Mouse (Mus musculus) cortical plate, adult 2 months (tissue): Measurements from ENCODE around the gene Rab24. TPM values are rescaled to one million over a fixed set of nuclear protein-coding genes. Genes with fewer than 3 reads are reported as not detected.

ENCODE experiments used
- H3K27ac ChIP-seq: fragments of 200-500 bp; 2 replicates; pipeline ENCODE4 v1.5.1; 2012; ENCODE audit warnings: low read length, control low read depth, inconsistent platforms; ENCODE audit not compliant: insufficient read depth
- H3K4me1 ChIP-seq: fragments of 200-500 bp; 2 replicates; pipeline ENCODE4 v1.6.1; 2011; ENCODE audit warnings: low read length; ENCODE audit not compliant: control insufficient read depth, insufficient read depth
- H3K4me3 ChIP-seq: fragments of 200-500 bp; 2 replicates; pipeline ENCODE4 v1.5.1; 2011; ENCODE audit warnings: mild to moderate bottlenecking, low read length, control low read depth; ENCODE audit not compliant: insufficient read depth
- CTCF ChIP-seq: fragments of 200-500 bp; IDR thresholded peaks from 2 replicates; pipeline ENCODE4 v1.5.1; 2011; ENCODE audit warnings: mild to moderate bottlenecking, control low read depth, low read length; ENCODE audit not compliant: insufficient read depth; ENCODE audit errors: extremely low read depth
- POLR2A ChIP-seq: fragments of 200-500 bp; IDR thresholded peaks from 2 replicates; pipeline ENCODE4 v1.6.1; 2011; ENCODE audit warnings: mild to moderate bottlenecking, low read length, control low read depth; ENCODE audit not compliant: insufficient read depth; ENCODE audit errors: extremely low read depth
- polyA plus RNA-seq: library from polyadenylated mRNA; depleted of rRNA; stranded (reverse); fragments of >200 nt; gene quantifications from 2 replicates; pipeline ENCODE4 v1.2.3, GENCODE M21; 2012; rRNA removed

The Rab24 gene
- polyA plus RNA-seq, 1 experiment, result 148 TPM

GRCm38 (mm10) chr13:55318351-55318750, 3.4 kb downstream of the Rab24 start:
- H3K4me1 ChIP-seq, result peaks cover 6% of the 10 kb centered on the region; the same call in 1 of the 2 replicates
- H3K4me3 ChIP-seq, result no peak overlapping the region
- TF ChIP-seq CTCF (no peak), POLR2A (no peak)
- H3K27ac ChIP-seq, result no peak overlapping the region

DNA sequence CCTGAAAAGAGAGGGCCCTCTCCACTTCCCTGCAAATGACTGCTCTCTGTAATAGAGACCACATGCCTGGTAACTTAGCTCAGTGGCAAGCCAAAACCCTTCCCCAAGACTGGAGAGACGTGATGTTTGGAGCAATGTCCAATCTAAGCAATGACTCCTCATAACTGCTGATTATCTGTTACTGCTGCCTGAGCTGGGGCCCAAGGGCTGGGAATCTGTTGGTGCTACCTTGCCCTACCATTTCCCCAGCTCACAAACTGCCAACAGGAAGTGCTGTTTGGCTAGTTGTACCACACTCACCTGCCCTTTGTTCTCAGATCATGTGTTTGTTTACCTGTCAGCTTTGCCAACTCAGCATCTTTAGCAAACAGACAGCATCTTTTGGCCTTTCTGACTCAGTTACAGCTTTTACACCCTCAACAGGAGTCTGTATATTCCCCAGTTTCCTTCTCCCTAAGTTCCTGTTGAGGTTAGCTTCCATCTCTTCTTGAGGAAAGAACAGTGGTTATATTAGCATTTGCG, 6.8 kb downstream of the Rab24 start:
- Histone ChIP-seq H3K4me3 (no peak overlapping the region), H3K27ac (no peak overlapping the region), H3K4me1 (no peaks in the 10 kb centered on the region)
- TF ChIP-seq CTCF (no peak), POLR2A (no peak)

DNA sequence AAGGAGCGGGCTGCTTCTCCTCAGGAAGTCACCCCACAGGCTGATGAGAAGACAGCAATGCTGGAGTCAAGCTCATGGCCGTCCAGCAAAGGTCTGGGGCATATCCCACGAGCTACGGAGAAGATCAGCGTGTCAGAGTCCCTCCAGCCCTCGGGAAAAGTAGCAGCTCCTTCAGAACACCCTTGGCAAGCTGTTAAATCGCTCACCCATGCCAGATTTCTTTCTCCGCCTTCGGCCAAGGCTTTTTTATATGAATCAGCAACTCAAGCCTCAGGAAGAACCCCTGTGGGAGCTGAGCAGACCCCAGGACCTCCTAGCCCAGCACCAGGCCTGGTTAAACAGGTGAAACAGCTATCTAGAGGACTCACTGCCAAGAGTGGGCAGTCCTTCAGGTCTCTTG, 8.7 kb downstream of the Rab24 start:
- Histone ChIP-seq H3K27ac (no peak overlapping the region), H3K4me1 (no peaks in the 10 kb centered on the region), H3K4me3 (no peak overlapping the region)
- no peak for TF ChIP-seq CTCF
- no peak for TF ChIP-seq POLR2A

DNA sequence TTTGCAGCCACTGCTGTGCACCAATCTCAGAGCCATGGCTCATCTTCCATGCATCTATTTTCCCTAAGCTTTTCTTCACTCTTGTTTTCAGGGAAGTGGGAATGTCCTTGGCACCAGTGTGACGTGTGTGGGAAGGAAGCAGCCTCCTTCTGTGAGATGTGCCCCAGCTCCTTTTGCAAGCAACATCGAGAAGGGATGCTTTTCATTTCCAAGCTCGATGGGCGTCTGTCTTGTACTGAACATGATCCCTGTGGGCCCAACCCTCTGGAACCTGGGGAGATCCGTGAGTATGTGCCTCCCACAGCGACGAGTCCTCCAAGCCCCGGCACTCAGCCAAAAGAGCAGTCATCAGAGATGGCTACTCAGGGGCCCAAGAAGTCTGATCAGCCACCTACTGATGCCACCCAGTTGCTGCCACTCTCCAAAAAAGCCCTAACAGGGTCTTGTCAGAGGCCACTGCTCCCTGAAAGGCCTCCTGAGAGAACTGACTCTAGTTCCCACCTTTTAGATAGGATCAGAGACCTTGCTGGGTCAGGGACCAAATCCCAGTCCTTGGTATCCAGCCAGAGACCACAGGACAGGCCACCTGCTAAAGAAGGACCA, 9.6 kb downstream of the Rab24 start:
- no peak for TF ChIP-seq POLR2A
- TF ChIP-seq CTCF, result no peak
- Histone ChIP-seq H3K4me1 (no peaks in the 10 kb centered on the region), H3K27ac (no peak overlapping the region), H3K4me3 (no peak overlapping the region)

- Histone ChIP-seq H3K4me1 (no peaks in the 10 kb centered on the region), H3K4me3 (no peak overlapping the region), H3K27ac (no peak overlapping the region)
- no peak for TF ChIP-seq POLR2A
- no peak for TF ChIP-seq CTCF
Observed at GRCm38 (mm10) chr13:55300913-55301312, 20.8 kb downstream of the Rab24 start.

GRCm38 (mm10) chr13:55296760-55297159, 25.0 kb downstream of the Rab24 start:
- Histone ChIP-seq H3K4me3 (no peak overlapping the region), H3K4me1 (no peaks in the 10 kb centered on the region), H3K27ac (no peak overlapping the region)
- no peak for TF ChIP-seq CTCF
- TF ChIP-seq POLR2A, result no peak

- no peak for TF ChIP-seq CTCF
- TF ChIP-seq POLR2A, result no peak
- Histone ChIP-seq H3K4me3 (no peak overlapping the region), H3K27ac (no peak overlapping the region), H3K4me1 (no peaks in the 10 kb centered on the region)
Observed at GRCm38 (mm10) chr13:55288854-55289253, 32.9 kb downstream of the Rab24 start.

GRCm38 (mm10) chr13:55277646-55278045, 44.1 kb downstream of the Rab24 start:
- no peak overlapping the region for H3K4me3 ChIP-seq
- TF ChIP-seq CTCF, result no peak
- TF ChIP-seq POLR2A, result no peak
- no peaks in the 10 kb centered on the region for H3K4me1 ChIP-seq
- H3K27ac ChIP-seq, result no peak overlapping the region

- TF ChIP-seq POLR2A (no peak), CTCF (no peak)
- H3K4me3 ChIP-seq, result no peak overlapping the region
- no peaks in the 10 kb centered on the region for H3K4me1 ChIP-seq
- H3K27ac ChIP-seq, result no peak overlapping the region
Observed at GRCm38 (mm10) chr13:55277203-55277602, 44.5 kb downstream of the Rab24 start.

Other genes with a start within 250 kb of the Rab24 start
- 17.2 and 18.7 TPM in 2 replicates for gene Uimc1, start 221.6 kb downstream of the Rab24 start, polyA plus RNA-seq
- gene Zfp346, start 216.6 kb downstream of the Rab24 start, polyA plus RNA-seq, result 41.0 and 41.1 TPM in 2 replicates
- not detected in 2 replicates for gene Gm17617, start 188.4 kb downstream of the Rab24 start, polyA plus RNA-seq
- 0.08 and 0.10 TPM in 2 replicates for gene Fgfr4, start 169.3 kb downstream of the Rab24 start, polyA plus RNA-seq
- 37.4 and 38.0 TPM in 2 replicates for gene Nsd1, start 112.2 kb downstream of the Rab24 start, polyA plus RNA-seq
- gene Prelid1, start 1.4 kb downstream of the Rab24 start, polyA plus RNA-seq, result 168 and 177 TPM in 2 replicates
- 1.2 and 1.9 TPM in 2 replicates for gene Mxd3, start 7.9 kb upstream of the Rab24 start, polyA plus RNA-seq
- 53.0 and 57.0 TPM in 2 replicates for gene Lman2, start 40.8 kb upstream of the Rab24 start, polyA plus RNA-seq
- 40.2 and 44.9 TPM in 2 replicates for gene Rgs14, start 47.8 kb upstream of the Rab24 start, polyA plus RNA-seq
- 0.21 and 0.30 TPM in 2 replicates for gene Slc34a1, start 76.2 kb upstream of the Rab24 start, polyA plus RNA-seq
- gene Pfn3, start 93.3 kb upstream of the Rab24 start, polyA plus RNA-seq, result 0.40 and 0.56 TPM in 2 replicates
- gene F12, start 104.8 kb upstream of the Rab24 start, polyA plus RNA-seq, result 0.63 and 1.0 TPM in 2 replicates
- 75.3 and 80.1 TPM in 2 replicates for gene Grk6, start 123.1 kb upstream of the Rab24 start, polyA plus RNA-seq
- gene Prr7, start 142.3 kb upstream of the Rab24 start, polyA plus RNA-seq, result 68.1 and 73.5 TPM in 2 replicates
- gene Dbn1, start 166.2 kb upstream of the Rab24 start, polyA plus RNA-seq, result 336 and 368 TPM in 2 replicates
- gene Pdlim7, start 191.7 kb upstream of the Rab24 start, polyA plus RNA-seq, result 168 and 171 TPM in 2 replicates
- gene Dok3, start 207.3 kb upstream of the Rab24 start, polyA plus RNA-seq, result 15.6 and 16.8 TPM in 2 replicates
- 81.1 and 87.4 TPM in 2 replicates for gene Ddx41, start 214.7 kb upstream of the Rab24 start, polyA plus RNA-seq
- 138 and 157 TPM in 2 replicates for gene Fam193b, start 249.2 kb upstream of the Rab24 start, polyA plus RNA-seq